In genomic region chr5:112979710-112980109, GRCm38 (mm10) we compare ENCODE assay signal across 34 mouse cellular contexts.
"Had no signal": no experiment of that assay in that cellular context is flagged by ENCODE, and none has a peak within 500 bp of the region (broad histone marks: within the 10 kb centered on the region; RNA-seq: fewer than 3 reads in every experiment).

No protein-coding gene starts in this region.

- H3K4me3 ChIP-seq: heart, embryonic 10.5 days; heart, embryonic 12.5 days; heart, embryonic 13.5 days; heart, embryonic 15.5 days; hindbrain, embryonic 10.5 days; hindbrain, embryonic 12.5 days; hindbrain, embryonic 13.5 days; hindbrain, embryonic 15.5 days; intestine, embryonic 15.5 days; kidney, embryonic 15.5 days; layer of hippocampus, adult 2 months had no signal

- H3K4me1 ChIP-seq: hindbrain, embryonic 13.5 days; intestine, embryonic 15.5 days; kidney, embryonic 15.5 days had no signal

- H3K4me2 ChIP-seq: heart, embryonic 11.5 days; heart, embryonic 12.5 days; heart, embryonic 13.5 days; heart, embryonic 15.5 days; hindbrain, embryonic 12.5 days; hindbrain, embryonic 13.5 days; hindbrain, embryonic 14.5 days; hindbrain, embryonic 15.5 days; intestine, embryonic 15.5 days; kidney, embryonic 15.5 days had no signal

- ATAC-seq: hindbrain, embryonic 16.5 days; hindbrain, postnatal 0 days; inflammation-experienced regulatory T-cells, adult 6 months; intestine, embryonic 15.5 days; intestine, embryonic 16.5 days; intestine, postnatal 0 days had no signal

- H3K27ac ChIP-seq: heart, embryonic 10.5 days; heart, embryonic 13.5 days; heart, embryonic 15.5 days; hindbrain, embryonic 10.5 days; hindbrain, embryonic 12.5 days; hindbrain, embryonic 13.5 days; hindbrain, embryonic 14.5 days; hindbrain, embryonic 15.5 days; hindbrain, postnatal 0 days; intestine, embryonic 15.5 days; kidney, embryonic 15.5 days; kidney, postnatal 0 days; layer of hippocampus, adult 2 months had no signal

- H3K27me3 ChIP-seq: heart, embryonic 12.5 days; heart, embryonic 13.5 days; heart, embryonic 15.5 days; hindbrain, embryonic 12.5 days; hindbrain, embryonic 13.5 days; hindbrain, embryonic 15.5 days; intestine, embryonic 15.5 days; kidney, embryonic 15.5 days had no signal

- H3K9ac ChIP-seq: heart, embryonic 12.5 days; heart, embryonic 13.5 days; heart, embryonic 15.5 days; hindbrain, embryonic 12.5 days; hindbrain, embryonic 13.5 days; hindbrain, embryonic 14.5 days; hindbrain, embryonic 15.5 days; intestine, embryonic 15.5 days; kidney, embryonic 15.5 days had no signal

- H3K9me3 ChIP-seq: heart, embryonic 10.5 days; heart, embryonic 12.5 days; heart, embryonic 13.5 days; heart, embryonic 15.5 days; hindbrain, embryonic 10.5 days; hindbrain, embryonic 12.5 days; hindbrain, embryonic 13.5 days; hindbrain, embryonic 15.5 days; intestine, embryonic 15.5 days; kidney, embryonic 15.5 days had no signal

- H3K36me3 ChIP-seq: heart, embryonic 15.5 days; hindbrain, embryonic 10.5 days; hindbrain, embryonic 12.5 days; hindbrain, embryonic 15.5 days; intestine, embryonic 15.5 days; kidney, embryonic 15.5 days had no signal

- DNase-seq: heart, postnatal 10 days; heart, postnatal 14 days; heart, postnatal 4 days; kidney, adult 11 months; kidney, adult 18-20 months; kidney, adult 2 months; kidney, adult 8-10 months; kidney, adult 9 months; kidney, postnatal 10 days; kidney, postnatal 14 days; kidney, postnatal 25 days; kidney, postnatal 36 days; kidney, postnatal 4 days; layer of hippocampus, adult 9-11 months; layer of hippocampus, postnatal 36 days had no signal
